Mouse (Mus musculus) myocyte (in vitro differentiated cells): ENCODE data around the gene Olfr229.
"Not testable (repeated sequence)": the region's sequence is repeated elsewhere in the genome, so short reads cannot be mapped to it uniquely, and the experiment has no call there.

Experiments
- POLR2A ChIP-seq: IDR thresholded peaks from one replicate; pipeline ENCODE4 v1.6.1; 2011; ENCODE audit warnings: low read depth, mild to moderate bottlenecking, control low read depth, moderate library complexity; ENCODE audit not compliant: insufficient read length
- SRF ChIP-seq: IDR thresholded peaks from one replicate; pipeline ENCODE4 v1.6.1; 2011; ENCODE audit warnings: low read depth; ENCODE audit not compliant: control insufficient read depth, insufficient read length

GRCm38 (mm10) chr9:39927975-39928836 lies 21.1 kb downstream of the Olfr229 start:
- not testable (repeated sequence) for TF ChIP-seq POLR2A, SRF
